Mouse (Mus musculus) lung, postnatal 0 days (tissue): Measurements from ENCODE around the gene Nudt5.
A peak's percentile ranks its signal among the peaks of the same experiment; 100 is the strongest.

ENCODE experiments used
- CTCF ChIP-seq: IDR thresholded peaks from 2 replicates; pipeline ENCODE4 v1.5.1; 2016; ENCODE audit warnings: antibody characterized with exemption, mild to moderate bottlenecking
- EP300 ChIP-seq: IDR thresholded peaks from 2 replicates; pipeline ENCODE4 v1.6.1; 2016; ENCODE audit warnings: antibody characterized with exemption, mild to moderate bottlenecking, control low read depth

DNA sequence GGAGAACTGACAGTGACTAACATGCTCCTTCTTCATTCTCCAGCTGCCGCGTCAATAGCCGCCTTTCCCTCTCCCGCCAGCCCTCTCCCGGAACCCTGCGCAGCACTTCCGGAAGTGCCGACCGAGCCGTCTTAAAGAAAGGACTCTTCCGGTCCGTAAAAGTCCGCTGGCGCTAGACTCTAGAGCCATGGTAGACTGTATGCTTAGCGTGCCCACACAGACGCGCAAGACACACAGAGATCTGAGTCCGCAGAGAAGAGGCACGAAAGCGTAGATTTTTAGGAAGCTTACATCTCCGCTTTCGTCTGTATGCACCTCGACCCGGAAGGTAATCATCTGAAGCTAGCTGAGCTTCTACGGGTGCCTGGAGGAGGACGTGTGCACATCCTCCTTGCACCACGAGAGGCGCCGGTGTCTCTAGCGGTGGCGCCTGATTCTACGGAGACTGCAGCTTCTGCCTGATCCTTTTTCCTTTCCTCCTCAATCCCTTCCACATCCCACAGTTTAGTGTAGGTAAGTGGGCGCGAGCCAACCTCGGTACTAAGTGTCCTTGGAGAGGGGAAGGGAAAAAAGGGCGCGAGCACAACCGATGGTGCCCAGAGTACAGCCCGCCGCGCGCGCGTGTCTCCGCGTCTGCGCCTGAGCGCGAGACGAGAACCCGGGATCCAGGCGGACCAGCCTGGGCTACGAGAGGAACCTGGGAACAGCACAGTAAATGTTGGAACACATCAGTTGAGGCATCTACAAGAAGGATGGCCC lies at the start of gene Nudt5, which contains the start of gene Cdc123:
- peak; percentile 93 for TF ChIP-seq CTCF
- TF ChIP-seq EP300: peak; percentile 80
